Mouse (Mus musculus) hindbrain, embryonic 11.5 days (tissue): Measurements from ENCODE around the gene Nckap5. TPM values are rescaled to one million over a fixed set of nuclear protein-coding genes. Genes with fewer than 3 reads are reported as not detected.

Source experiments
- ATAC-seq: fragments of 200-750 bp; cut with Nextera tagmentation; 2 replicates; pipeline ENCODE4 v1.8.0; 2017; ENCODE audit warnings: mild to moderate bottlenecking, moderate TSS enrichment, moderate library complexity; ENCODE audit not compliant: low FRiP score
- DNase-seq: peaks from one replicate; pipeline ENCODE4 v3.0.0-alpha.2; 2015; ENCODE audit warnings: low spot score
- H3K27ac ChIP-seq: fragments of 300-500 bp; sonication (generic); 2 replicates; pipeline ENCODE4 v1.5.1; 2014; ENCODE audit warnings: mild to moderate bottlenecking, low read depth, low read length
- H3K27me3 ChIP-seq: fragments of 300-500 bp; sonication (generic); 2 replicates; pipeline ENCODE4 v1.6.1; 2014; ENCODE audit warnings: mild to moderate bottlenecking, low read length, moderate library complexity, mixed read lengths; ENCODE audit not compliant: control insufficient read depth, insufficient read depth
- H3K36me3 ChIP-seq: fragments of 300-500 bp; sonication (generic); 2 replicates; pipeline ENCODE4 v1.6.1; 2014; ENCODE audit warnings: mild to moderate bottlenecking, low read length, moderate library complexity, mixed read lengths; ENCODE audit not compliant: control insufficient read depth, insufficient read depth
- H3K4me1 ChIP-seq: fragments of 300-500 bp; sonication (generic); replicated peaks from 2 replicates; pipeline ENCODE4 v1.6.1; 2014; ENCODE audit warnings: low read length, mixed read lengths; ENCODE audit not compliant: control insufficient read depth, insufficient read depth
- H3K4me2 ChIP-seq: fragments of 300-500 bp; sonication (generic); replicated peaks from 2 replicates; pipeline ENCODE4 v1.6.1; 2014; ENCODE audit warnings: mild to moderate bottlenecking, low read depth, low read length
- H3K4me3 ChIP-seq: fragments of 300-500 bp; sonication (generic); 2 replicates; pipeline ENCODE4 v1.5.1; 2014; ENCODE audit warnings: low read depth, low read length
- H3K9ac ChIP-seq: fragments of 300-500 bp; sonication (generic); 2 replicates; pipeline ENCODE4 v1.6.1; 2014; ENCODE audit warnings: low read depth, low read length
- H3K9me3 ChIP-seq: fragments of 300-500 bp; sonication (generic); 2 replicates; pipeline ENCODE4 v1.6.1; 2016; ENCODE audit warnings: low read length; ENCODE audit not compliant: control insufficient read depth
- WGBS: fragments of 180-500 bp; shearing (Covaris S2); extraction: QIAGEN DNeasy Blood & Tissue Kit; methylation state at CpG from one replicate; pipeline ENCODE4 v1.1.7; 2014; 5-methylcytosine and 5-hydroxymethylcytosine counted together
- polyA plus RNA-seq: library from polyadenylated mRNA; unstranded; fragments of >200 nt; fragmentation: Nextera tagmentation; extraction: Ambion mirVana; gene quantifications from 2 replicates; pipeline ENCODE4 v1.2.1, GENCODE M21; 2014

The Nckap5 gene
- polyA plus RNA-seq, 1 experiment from 2014 or later, result 23.5 TPM

DNA sequence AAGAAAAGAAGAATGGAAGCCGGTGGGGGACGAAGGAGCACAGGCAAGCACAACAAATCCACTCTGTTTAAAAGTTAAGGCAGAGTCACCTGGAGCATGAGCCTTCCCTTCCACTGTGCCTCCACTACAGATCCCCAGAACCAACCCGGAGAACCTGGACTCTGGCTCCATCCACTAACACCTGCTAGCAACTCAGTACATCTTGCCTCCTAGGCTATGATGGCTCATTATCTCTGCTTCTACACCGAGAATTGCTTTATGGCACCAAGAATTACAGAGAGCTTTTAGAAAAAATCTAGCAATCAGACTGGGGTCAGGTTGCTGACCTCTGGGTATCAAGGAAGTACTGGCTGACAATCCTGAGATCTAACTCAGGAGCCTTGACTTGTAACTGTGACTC is 153.3 kb downstream of the Nckap5 start:
- H3K4me2 ChIP-seq, result no peak overlapping the region
- H3K27ac ChIP-seq, result no peak overlapping the region
- WGBS, result 41% methylated on average over 4 of the region's 4 CpGs
- H3K9me3 ChIP-seq, result no peaks in the 10 kb centered on the region
- no peaks in the 10 kb centered on the region for H3K27me3 ChIP-seq
- DNase-seq (no peak), ATAC-seq (no peak)
- H3K4me3 ChIP-seq, result no peak overlapping the region
- H3K36me3 ChIP-seq, result no peaks in the 10 kb centered on the region
- H3K9ac ChIP-seq, result no peak overlapping the region
- H3K4me1 ChIP-seq, result peaks cover 8% of the 10 kb centered on the region; the same call in 1 of the 2 replicates

DNA sequence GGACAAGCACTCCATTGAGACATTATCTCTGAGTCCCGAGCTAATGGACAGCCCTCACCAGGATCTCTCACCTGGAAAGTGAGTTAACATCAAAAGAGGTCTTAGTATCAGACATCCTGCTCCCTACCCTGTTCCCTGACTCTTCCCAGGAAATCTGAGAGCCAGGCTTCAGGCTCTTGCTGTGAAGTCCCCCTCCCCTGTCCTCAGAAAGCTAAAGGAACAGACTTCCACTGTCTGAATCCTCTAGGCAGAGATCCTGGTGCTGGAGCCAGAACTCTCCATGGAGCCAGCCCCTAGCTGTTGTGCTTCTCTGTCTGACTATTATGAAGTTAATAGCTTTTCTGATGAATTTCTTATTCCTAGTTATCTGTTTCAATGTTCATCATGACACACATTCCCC is 153.8 kb downstream of the Nckap5 start:
- H3K27ac ChIP-seq, result no peak overlapping the region
- no peak overlapping the region for H3K4me2 ChIP-seq
- no peak for ATAC-seq
- H3K4me1 ChIP-seq, result peaks cover 5% of the 10 kb centered on the region; the same call in 1 of the 2 replicates
- no peak overlapping the region for H3K4me3 ChIP-seq
- H3K36me3 ChIP-seq, result no peaks in the 10 kb centered on the region
- H3K9ac ChIP-seq, result no peak overlapping the region
- H3K27me3 ChIP-seq, result no peaks in the 10 kb centered on the region
- 7% methylated on average over 1 of the region's 1 CpGs for WGBS
- DNase-seq, result no peak
- H3K9me3 ChIP-seq, result no peaks in the 10 kb centered on the region

DNA sequence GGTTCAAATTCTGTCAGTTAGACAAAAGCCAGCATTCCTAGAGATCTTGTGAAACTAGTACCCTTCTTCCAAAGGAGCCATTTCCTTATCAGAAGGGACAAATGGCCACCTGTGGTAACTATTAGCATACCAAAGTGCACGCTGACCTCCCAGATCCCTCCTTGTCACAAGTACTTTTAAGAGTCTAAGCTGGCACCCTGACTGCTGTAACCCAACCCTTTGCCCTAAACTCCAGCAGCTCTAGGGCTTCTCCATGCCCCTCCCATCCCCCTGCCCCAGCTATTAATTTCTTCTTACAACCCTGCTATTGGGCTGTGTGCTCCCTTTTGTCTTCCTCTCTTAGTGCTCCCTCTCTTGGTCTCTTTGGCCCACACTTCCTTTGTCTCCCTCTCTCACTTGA is 155.5 kb downstream of the Nckap5 start:
- Histone ChIP-seq H3K9ac (no peak overlapping the region), H3K36me3 (no peaks in the 10 kb centered on the region), H3K4me3 (no peak overlapping the region), H3K27ac (no peak overlapping the region), H3K9me3 (no peaks in the 10 kb centered on the region), H3K27me3 (no peaks in the 10 kb centered on the region), H3K4me2 (no peak overlapping the region), H3K4me1 (0 out of 2 replicates have a peak, but pooled peaks cover 2% of the 10 kb centered on the region)
- ATAC-seq (no peak), DNase-seq (no peak)
- 14% methylated on average over 1 of the region's 1 CpGs for WGBS

DNA sequence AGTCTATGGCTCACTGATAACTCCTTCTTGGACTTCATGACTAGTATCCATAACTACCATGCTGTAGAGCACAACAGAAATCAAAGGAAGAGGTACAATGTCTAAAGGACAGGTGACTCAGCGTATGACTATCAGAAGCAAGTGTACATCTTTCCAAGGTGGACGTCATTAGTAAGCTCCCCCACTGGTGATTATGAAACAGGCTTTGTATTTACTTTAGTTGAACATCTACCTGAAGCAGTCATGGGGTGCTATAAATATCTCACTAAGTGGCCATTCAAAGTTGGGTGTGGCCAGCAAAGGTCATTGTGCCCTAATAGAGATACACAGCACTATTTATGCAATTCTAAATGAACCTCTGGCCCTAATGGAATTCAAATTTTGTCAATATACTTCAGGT is 157.4 kb downstream of the Nckap5 start:
- Histone ChIP-seq H3K36me3 (no peaks in the 10 kb centered on the region), H3K4me3 (no peak overlapping the region), H3K4me2 (no peak overlapping the region), H3K27me3 (no peaks in the 10 kb centered on the region), H3K9ac (no peak overlapping the region), H3K4me1 (0 out of 2 replicates have a peak, but pooled peaks cover 2% of the 10 kb centered on the region), H3K9me3 (no peaks in the 10 kb centered on the region), H3K27ac (no peak overlapping the region)
- DNase-seq (no peak), ATAC-seq (no peak)
- 96% methylated on average over 2 of the region's 2 CpGs for WGBS

DNA sequence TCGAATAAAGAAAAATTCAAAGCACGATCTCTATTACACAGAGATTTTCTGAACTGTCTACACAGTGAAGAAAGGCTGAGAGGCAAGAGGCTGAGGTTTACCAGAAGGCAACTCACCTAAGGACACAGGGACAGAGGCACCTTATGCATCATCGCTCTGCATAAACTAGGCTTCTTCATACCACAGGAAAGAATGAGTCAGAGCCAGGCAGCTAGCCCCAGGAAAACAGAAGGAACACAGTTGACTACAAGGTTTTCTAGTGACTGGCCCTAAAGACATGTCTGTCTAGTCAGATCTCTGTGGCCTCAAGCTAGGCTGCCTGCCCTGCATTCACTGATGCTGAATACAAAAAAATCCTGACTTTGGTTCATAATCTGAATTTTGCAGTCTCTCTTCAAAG is 160.1 kb downstream of the Nckap5 start:
- Histone ChIP-seq H3K9ac (no peak overlapping the region), H3K4me3 (no peak overlapping the region), H3K4me1 (no peaks in the 10 kb centered on the region), H3K9me3 (no peaks in the 10 kb centered on the region), H3K36me3 (no peaks in the 10 kb centered on the region), H3K4me2 (no peak overlapping the region), H3K27ac (no peak overlapping the region), H3K27me3 (no peaks in the 10 kb centered on the region)
- 95% methylated on average over 3 of the region's 3 CpGs for WGBS
- DNase-seq, result no peak
- ATAC-seq, result no peak

DNA sequence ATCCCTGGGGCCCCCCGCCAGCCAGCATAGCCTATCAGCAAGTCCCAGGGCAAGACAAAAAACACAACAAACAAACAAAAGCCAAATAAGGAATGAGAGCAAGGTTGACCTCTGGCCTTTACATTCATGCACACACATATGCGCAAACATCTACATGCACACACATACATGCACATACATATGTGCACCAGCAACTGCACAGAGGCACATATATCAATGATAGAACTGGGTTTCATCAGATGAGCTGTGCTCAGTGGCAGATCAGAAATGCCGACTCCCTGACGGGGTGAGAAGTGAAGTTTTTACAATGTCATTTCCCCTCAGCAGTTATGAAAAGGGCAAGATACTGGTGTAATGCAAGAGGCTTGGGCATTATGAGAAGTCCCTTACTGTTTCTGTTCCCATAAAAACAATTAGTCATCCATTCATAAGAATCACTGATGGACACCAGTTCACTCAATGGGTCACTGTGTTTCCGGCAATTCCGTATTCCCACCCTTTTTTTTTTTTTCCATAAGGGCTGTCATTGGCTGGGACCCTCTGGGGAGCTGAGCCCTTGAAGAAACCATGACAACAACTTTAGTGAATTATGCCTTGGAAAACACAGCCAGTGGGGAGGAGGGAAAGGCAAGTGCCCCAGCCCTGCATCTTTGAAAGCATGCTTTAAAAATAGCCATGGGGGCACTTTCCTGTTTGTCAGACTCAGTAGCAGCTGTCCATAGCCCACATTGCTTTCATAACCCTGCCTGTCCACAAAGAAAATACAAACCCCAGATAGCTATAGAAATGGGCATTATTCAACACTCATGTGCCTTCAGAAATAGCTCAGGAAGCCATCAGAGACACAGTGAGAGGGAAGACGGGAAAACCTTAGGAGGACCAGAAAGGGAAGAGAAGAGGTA is 170.2 kb downstream of the Nckap5 start:
- DNase-seq (peak; percentile 43), ATAC-seq (peak; percentile 83)
- Histone ChIP-seq H3K36me3 (no peaks in the 10 kb centered on the region), H3K4me2 (no peak overlapping the region), H3K9me3 (no peaks in the 10 kb centered on the region), H3K4me3 (no peak overlapping the region), H3K27ac (peak overlapping the region; percentile 45; the same call in 1 of the 2 replicates), H3K9ac (no peak overlapping the region), H3K4me1 (no peaks in the 10 kb centered on the region), H3K27me3 (no peaks in the 10 kb centered on the region)
- WGBS, result 61% methylated on average over 7 of the region's 7 CpGs

DNA sequence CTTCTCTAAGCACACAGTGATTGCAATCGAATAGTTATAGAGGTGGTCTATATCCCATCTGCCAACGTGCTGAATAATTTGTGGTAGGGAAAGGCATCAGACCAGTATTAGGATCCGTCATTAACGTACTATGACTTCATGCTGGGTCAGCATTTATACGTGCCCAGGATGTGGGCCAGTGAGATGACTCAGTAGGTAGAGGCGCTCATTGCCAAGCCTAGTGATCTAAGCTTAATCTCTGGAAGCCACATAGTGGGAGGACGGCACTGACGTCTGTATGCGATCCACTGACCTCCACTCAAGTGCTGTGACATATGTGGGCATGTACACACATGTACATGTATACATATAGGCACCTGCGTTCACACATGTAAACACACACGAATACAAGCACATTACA is 171.9 kb downstream of the Nckap5 start:
- H3K27me3 ChIP-seq, result no peaks in the 10 kb centered on the region
- no peak for ATAC-seq
- 94% methylated on average over 11 of the region's 11 CpGs for WGBS

DNA sequence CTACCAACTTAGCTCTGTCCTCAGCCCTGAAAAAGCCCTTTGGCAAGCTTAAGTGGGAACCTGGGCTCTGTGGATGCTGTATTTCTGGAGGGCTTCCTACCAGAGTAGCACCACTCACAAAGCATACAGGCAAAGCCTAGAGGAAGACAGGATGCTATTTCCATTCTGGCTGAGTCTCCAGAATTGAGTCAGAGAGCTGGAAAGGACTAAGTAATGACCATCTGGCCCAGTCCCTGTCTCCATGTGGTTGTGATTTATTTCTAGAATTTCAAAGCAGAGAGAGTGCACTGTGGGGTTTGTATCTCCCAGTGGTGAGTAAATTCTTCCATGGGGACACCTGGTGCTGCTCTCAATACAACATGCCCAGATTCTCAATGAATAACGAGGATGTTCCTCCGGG is 174.4 kb downstream of the Nckap5 start:
- Histone ChIP-seq H3K9ac (no peak overlapping the region), H3K4me1 (no peaks in the 10 kb centered on the region), H3K27me3 (no peaks in the 10 kb centered on the region), H3K27ac (no peak overlapping the region), H3K4me3 (no peak overlapping the region), H3K4me2 (no peak overlapping the region), H3K36me3 (no peaks in the 10 kb centered on the region), H3K9me3 (no peaks in the 10 kb centered on the region)
- WGBS, result 56% methylated on average over 2 of the region's 2 CpGs
- DNase-seq (no peak), ATAC-seq (no peak)

More for the DNA sequence above, 171.9 kb downstream of the Nckap5 start:
- Histone ChIP-seq H3K36me3 (no peaks in the 10 kb centered on the region), H3K4me3 (no peak overlapping the region), H3K4me2 (no peak overlapping the region), H3K4me1 (no peaks in the 10 kb centered on the region), H3K9me3 (no peaks in the 10 kb centered on the region), H3K27ac (no peak overlapping the region), H3K9ac (no peak overlapping the region)
- DNase-seq, result no peak

DNA sequence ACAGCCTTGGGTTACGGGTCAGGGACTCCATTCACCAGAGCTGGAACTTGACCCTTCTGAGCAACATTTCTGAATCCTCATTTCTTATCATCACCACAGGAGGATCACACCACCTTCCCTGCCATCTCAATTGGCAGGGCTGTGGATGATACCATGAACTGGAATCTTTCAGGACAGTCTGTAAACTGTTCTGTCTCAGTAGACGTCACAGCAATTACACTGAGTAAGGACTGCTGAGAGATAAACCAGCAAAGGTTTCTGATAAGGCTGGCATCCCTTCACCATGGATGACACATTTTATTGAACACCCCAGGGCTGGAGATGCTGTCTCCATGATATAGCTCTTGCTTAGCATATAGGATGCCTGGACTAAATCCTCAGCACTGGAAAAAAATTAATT is 178.5 kb downstream of the Nckap5 start:
- 76% methylated on average over 2 of the region's 2 CpGs for WGBS
- DNase-seq (no peak), ATAC-seq (no peak)
- no peaks in the 10 kb centered on the region for H3K4me1 ChIP-seq
- no peak overlapping the region for H3K4me2 ChIP-seq
- H3K27ac ChIP-seq, result no peak overlapping the region
- no peak overlapping the region for H3K4me3 ChIP-seq
- no peaks in the 10 kb centered on the region for H3K27me3 ChIP-seq
- no peaks in the 10 kb centered on the region for H3K36me3 ChIP-seq
- no peak overlapping the region for H3K9ac ChIP-seq
- H3K9me3 ChIP-seq, result no peaks in the 10 kb centered on the region
